Mouse (Mus musculus): ENCODE measurements around the gene Rhbdd2.

- TF ChIP-seq CTCF (IDR thresholded peaks at IDR 0.05; ENCODE audit: borderline replicate concordance, control insufficient read depth, extremely low read depth, insufficient read depth, low read length, poor library complexity) (no peak), POLR2A (IDR thresholded peaks at IDR 0.05; ENCODE audit: control insufficient read depth, extremely low read depth, insufficient read depth, low read length, poor library complexity) (no peak)
Observed at GRCm38 (mm10) chr5:135646038-135646437, 13.6 kb downstream of the Rhbdd2 start.
